Mouse (Mus musculus) midbrain, embryonic 13.5 days (tissue): ENCODE measurements at regions not wholly inside any gene's neighbourhood (a gene's known extent, or its start where the extent isn't known, plus 50 kb on each side); places are given as distances from the start of the nearest gene placed in this dataset.

Experiments
- ATAC-seq: fragments of 200-750 bp; cut with Nextera tagmentation; 2 replicates; pipeline ENCODE4 v1.8.0; 2017; ENCODE audit warnings: mild to moderate bottlenecking, moderate TSS enrichment, moderate library complexity
- H3K27ac ChIP-seq: fragments of 300-500 bp; sonication (generic); 2 replicates; pipeline ENCODE4 v1.5.1; 2015; ENCODE audit warnings: inconsistent platforms, mild to moderate bottlenecking, moderate library complexity
- H3K27me3 ChIP-seq: fragments of 300-500 bp; sonication (generic); 2 replicates; pipeline ENCODE4 v1.6.1; 2015; ENCODE audit warnings: mild to moderate bottlenecking, inconsistent platforms
- H3K36me3 ChIP-seq: fragments of 300-500 bp; sonication (generic); 2 replicates; pipeline ENCODE4 v1.6.1; 2015; ENCODE audit warnings: mild to moderate bottlenecking, inconsistent platforms
- H3K4me1 ChIP-seq: fragments of 300-500 bp; sonication (generic); replicated peaks from 2 replicates; pipeline ENCODE4 v1.6.1; 2015; ENCODE audit warnings: inconsistent platforms
- H3K4me2 ChIP-seq: fragments of 300-500 bp; sonication (generic); replicated peaks from 2 replicates; pipeline ENCODE4 v1.6.1; 2015; ENCODE audit warnings: moderate library complexity, mild to moderate bottlenecking, inconsistent platforms
- H3K4me3 ChIP-seq: fragments of 300-500 bp; sonication (generic); replicated peaks from 2 replicates; pipeline ENCODE4 v1.5.1; 2015; ENCODE audit warnings: mild to moderate bottlenecking, inconsistent platforms
- H3K9ac ChIP-seq: fragments of 300-500 bp; sonication (generic); replicated peaks from 2 replicates; pipeline ENCODE4 v1.6.1; 2015; ENCODE audit warnings: mild to moderate bottlenecking, inconsistent platforms
- H3K9me3 ChIP-seq: fragments of 300-500 bp; sonication (generic); 2 replicates; pipeline ENCODE4 v1.6.1; 2016; ENCODE audit warnings: mild to moderate bottlenecking, inconsistent platforms
- WGBS: fragments of 180-500 bp; shearing (Covaris S2); methylation state at CpG from one replicate; pipeline ENCODE4 v1.1.7; 2015; 5-methylcytosine and 5-hydroxymethylcytosine counted together

- H3K4me3 ChIP-seq, result no peak overlapping the region
- ATAC-seq, result no peak
- no peaks in the 10 kb centered on the region for H3K4me1 ChIP-seq
- no peaks in the 10 kb centered on the region for H3K36me3 ChIP-seq
- no peaks in the 10 kb centered on the region for H3K27me3 ChIP-seq
- H3K4me2 ChIP-seq, result no peak overlapping the region
- no peaks in the 10 kb centered on the region for H3K9me3 ChIP-seq
- no peak overlapping the region for H3K27ac ChIP-seq
- WGBS, result 74% methylated on average over 2 of the region's 2 CpGs
- no peak overlapping the region for H3K9ac ChIP-seq
Measured at GRCm38 (mm10) chr9:14222936-14223335, 51.9 kb upstream of the Sesn3 start.
